Mouse (Mus musculus): Measurements from ENCODE around the gene Cyfip2.

GRCm38 (mm10) chr11:46169908-46170307 is 142.8 kb downstream of the Cyfip2 start:
- TF ChIP-seq CTCF (IDR thresholded peaks at IDR 0.05; ENCODE audit: borderline replicate concordance, insufficient read depth, low read depth, low read length) (no peak), POLR2A (IDR thresholded peaks at IDR 0.05; ENCODE audit: borderline replicate concordance, insufficient read depth, low read length) (no peak)

Data from cerebellum, adult 2 months (tissue).